In genomic region chr11:88820253-88820652, GRCm38 (mm10) we compare ENCODE assay signal across 11 mouse cellular contexts. TPM values are rescaled to one million over a fixed set of nuclear protein-coding genes. Genes with fewer than 3 reads are reported as not detected.
DNase-seq lines count a peak whose midpoint lies in the region; ATAC-seq lines count a peak whose summit lies in the region.
"Had no signal": no experiment of that assay in that cellular context is flagged by ENCODE, and none has a peak within 500 bp of the region (broad histone marks: within the 10 kb centered on the region; RNA-seq: fewer than 3 reads in every experiment).

No protein-coding gene starts in this region.

- H3K4me3 ChIP-seq in heart, embryonic 16.5 days (ENCODE audit: low read length), result no peak overlapping the region
- no peak overlapping the region for H3K4me3 ChIP-seq in forebrain, embryonic 12.5 days (replicated peaks)
- no peak overlapping the region for H3K4me3 ChIP-seq in limb, embryonic 12.5 days (replicated peaks)
- H3K4me3 ChIP-seq: myocyte had no signal

- no peak for DNase-seq in heart, adult 9 months (ENCODE audit: low spot score in 2 of 2)
- DNase-seq in R1 (ENCODE audit: low read depth, low spot score), result peak; percentile 63
- DNase-seq in gastrocnemius, postnatal 4 days (ENCODE audit: low spot score in 2 of 2), result no peak
- no peak for DNase-seq in cerebellum, postnatal 25 days
- DNase-seq in gastrocnemius, adult 18-20 months (ENCODE audit: low spot score), result no peak
- DNase-seq: gastrocnemius, postnatal 36 days had no signal

- no peak overlapping the region for H3K9ac ChIP-seq in heart, embryonic 16.5 days (ENCODE audit: low read length)
- no peak overlapping the region for H3K9ac ChIP-seq in forebrain, embryonic 12.5 days
- no peak overlapping the region for H3K9ac ChIP-seq in limb, embryonic 12.5 days (replicated peaks)

- no peaks in the 10 kb centered on the region for H3K27me3 ChIP-seq in heart, embryonic 16.5 days (ENCODE audit: control insufficient read depth, insufficient read depth, low read length)
- peaks cover 9% of the 10 kb centered on the region for H3K27me3 ChIP-seq in forebrain, embryonic 12.5 days
- peaks cover 29% of the 10 kb centered on the region for H3K27me3 ChIP-seq in limb, embryonic 12.5 days

- no peak for ATAC-seq in heart, embryonic 16.5 days (replicated peaks; ENCODE audit: extremely low read depth, insufficient read depth, low FRiP score)
- ATAC-seq in forebrain, embryonic 12.5 days (ENCODE audit: low FRiP score), result peak; percentile 51; the same call in 1 of the 2 replicates
- no peak for ATAC-seq in limb, embryonic 12.5 days (ENCODE audit: insufficient number of reproducible peaks, insufficient read depth, low FRiP score, low TSS enrichment, low read depth)
- ATAC-seq: activated CD4-positive, CD25-positive, alpha-beta regulatory T cell, adult 4 months had no signal

- peaks cover 10% of the 10 kb centered on the region for H3K4me1 ChIP-seq in heart, embryonic 16.5 days (ENCODE audit: control insufficient read depth, insufficient read depth, low read length)
- H3K4me1 ChIP-seq in forebrain, embryonic 12.5 days, result peaks cover 28% of the 10 kb centered on the region
- H3K4me1 ChIP-seq in limb, embryonic 12.5 days (replicated peaks), result peaks cover 16% of the 10 kb centered on the region

- H3K36me3 ChIP-seq in heart, embryonic 16.5 days (ENCODE audit: control insufficient read depth, insufficient read depth), result no peaks in the 10 kb centered on the region
- H3K36me3 ChIP-seq in forebrain, embryonic 12.5 days (replicated peaks), result no peaks in the 10 kb centered on the region
- no peaks in the 10 kb centered on the region for H3K36me3 ChIP-seq in limb, embryonic 12.5 days

- no peaks in the 10 kb centered on the region for H3K9me3 ChIP-seq in heart, embryonic 16.5 days (replicated peaks; ENCODE audit: control insufficient read depth, low read length)
- H3K9me3 ChIP-seq in forebrain, embryonic 12.5 days, result no peaks in the 10 kb centered on the region
- H3K9me3 ChIP-seq in limb, embryonic 12.5 days, result no peaks in the 10 kb centered on the region

- H3K27ac ChIP-seq in heart, embryonic 16.5 days (ENCODE audit: low read length), result peak overlapping the region; percentile 42; the same call in 1 of the 2 replicates
- peak overlapping the region; percentile 51 for H3K27ac ChIP-seq in forebrain, embryonic 12.5 days
- H3K27ac ChIP-seq in limb, embryonic 12.5 days, result no peak overlapping the region

- no peak overlapping the region for H3K4me2 ChIP-seq in heart, embryonic 16.5 days (ENCODE audit: low read depth, low read length)
- peak overlapping the region; percentile 26 for H3K4me2 ChIP-seq in forebrain, embryonic 12.5 days
- peak overlapping the region; percentile 38; the same call in 1 of the 2 replicates for H3K4me2 ChIP-seq in limb, embryonic 12.5 days

- WGBS in heart, embryonic 16.5 days, result 41% methylated on average over 6 of the region's 6 CpGs
- WGBS in forebrain, embryonic 12.5 days, result 3% methylated on average over 5 of the region's 6 CpGs
- WGBS in limb, embryonic 12.5 days, result 30% methylated on average over 5 of the region's 6 CpGs

RNA-seq across cellular contexts. Expression of gene Akap1, which starts 44.1 kb away (rescaled TPM):
- 58.0 and 64.4 TPM in 2 replicates for polyA plus RNA-seq in heart, embryonic 16.5 days (2015; fragmentation: Nextera tagmentation; extraction: Ambion mirVana)
- polyA plus RNA-seq in forebrain, embryonic 12.5 days (2016; fragmentation: Nextera tagmentation; extraction: Ambion mirVana), result 20.9 and 23.3 TPM in 2 replicates
- 15.3 and 16.7 TPM in 2 replicates for polyA plus RNA-seq in limb, embryonic 12.5 days (2016; fragmentation: Nextera tagmentation; extraction: Ambion mirVana)
- 10 to 100 TPM; 85.1 to 86.5 TPM for total RNA-seq in gastrocnemius, postnatal 4 days (2021)
- total RNA-seq in gastrocnemius, adult 18-20 months (2021), result 10 to 100 TPM; 54.5 to 82.7 TPM
